Mouse (Mus musculus) limb, embryonic 12.5 days (tissue): ENCODE data around the gene Rad9b. TPM values are rescaled to one million over a fixed set of nuclear protein-coding genes. Genes with fewer than 3 reads are reported as not detected.

Experiments used
- ATAC-seq: fragments of 200-750 bp; cut with Nextera tagmentation; 2 replicates; pipeline ENCODE4 v1.8.0; 2017; ENCODE audit warnings: low read depth, moderate TSS enrichment; ENCODE audit not compliant: insufficient number of reproducible peaks, insufficient read depth, low FRiP score, low TSS enrichment
- H3K27ac ChIP-seq: fragments of 300-500 bp; sonication (generic); 2 replicates; pipeline ENCODE4 v1.5.1; 2016; ENCODE audit warnings: mild to moderate bottlenecking, moderate library complexity
- H3K27me3 ChIP-seq: fragments of 300-500 bp; sonication (generic); 2 replicates; pipeline ENCODE4 v1.6.1; 2016; ENCODE audit warnings: mild to moderate bottlenecking, moderate library complexity
- H3K36me3 ChIP-seq: fragments of 300-500 bp; sonication (generic); 2 replicates; pipeline ENCODE4 v1.6.1; 2016; ENCODE audit warnings: mild to moderate bottlenecking, moderate library complexity
- H3K4me1 ChIP-seq: fragments of 300-500 bp; sonication (generic); replicated peaks from 2 replicates; pipeline ENCODE4 v1.6.1; 2016
- H3K4me2 ChIP-seq: fragments of 300-500 bp; sonication (generic); 2 replicates; pipeline ENCODE4 v1.6.1; 2016; ENCODE audit warnings: mild to moderate bottlenecking, moderate library complexity
- H3K4me3 ChIP-seq: fragments of 300-500 bp; sonication (generic); replicated peaks from 2 replicates; pipeline ENCODE4 v1.5.1; 2016; ENCODE audit warnings: mild to moderate bottlenecking
- H3K9ac ChIP-seq: fragments of 300-500 bp; sonication (generic); replicated peaks from 2 replicates; pipeline ENCODE4 v1.6.1; 2016; ENCODE audit warnings: mild to moderate bottlenecking, moderate library complexity
- H3K9me3 ChIP-seq: fragments of 300-500 bp; sonication (generic); 2 replicates; pipeline ENCODE4 v1.6.1; 2016; ENCODE audit warnings: mild to moderate bottlenecking, moderate library complexity
- WGBS: fragments of 180-500 bp; shearing (Covaris S2); methylation state at CpG from one replicate; pipeline ENCODE4 v1.1.7; 2016; 5-methylcytosine and 5-hydroxymethylcytosine counted together
- polyA plus RNA-seq: library from polyadenylated mRNA; unstranded; fragments of >200 nt; fragmentation: Nextera tagmentation; extraction: Ambion mirVana; gene quantifications from 2 replicates; pipeline ENCODE4 v1.2.1, GENCODE M21; 2016

The Rad9b gene
- polyA plus RNA-seq, 1 experiment from 2014 or later: 15.8 TPM

DNA sequence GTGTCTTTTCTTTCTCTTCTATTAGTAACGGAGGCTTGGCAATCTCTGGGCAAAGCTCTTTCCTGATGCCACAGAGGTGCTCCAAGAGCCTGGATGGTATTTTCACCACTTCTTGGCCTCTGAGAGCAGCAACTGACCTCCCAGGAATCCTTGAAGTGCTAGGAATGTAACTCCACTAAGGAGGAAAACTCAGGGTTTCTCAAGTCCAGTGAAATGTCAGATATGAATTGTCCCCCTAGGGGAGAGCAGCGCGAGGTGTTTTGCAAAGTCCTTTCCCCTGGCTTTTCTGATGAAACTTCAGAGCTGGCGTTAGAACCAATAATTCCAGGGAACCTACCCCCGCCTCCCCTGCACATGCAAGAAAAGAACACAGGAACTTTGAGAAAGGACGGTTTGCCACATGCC, 73.6 kb downstream of the Rad9b start:
- Histone ChIP-seq H3K36me3 (no peaks in the 10 kb centered on the region), H3K27me3 (no peaks in the 10 kb centered on the region), H3K9me3 (no peaks in the 10 kb centered on the region), H3K4me2 (peak overlapping the region; percentile 28), H3K4me3 (no peak overlapping the region), H3K4me1 (peaks cover 17% of the 10 kb centered on the region), H3K27ac (no peak overlapping the region), H3K9ac (no peak overlapping the region)
- ATAC-seq: no peak
- 46% methylated on average over 6 of the region's 6 CpGs for WGBS

DNA sequence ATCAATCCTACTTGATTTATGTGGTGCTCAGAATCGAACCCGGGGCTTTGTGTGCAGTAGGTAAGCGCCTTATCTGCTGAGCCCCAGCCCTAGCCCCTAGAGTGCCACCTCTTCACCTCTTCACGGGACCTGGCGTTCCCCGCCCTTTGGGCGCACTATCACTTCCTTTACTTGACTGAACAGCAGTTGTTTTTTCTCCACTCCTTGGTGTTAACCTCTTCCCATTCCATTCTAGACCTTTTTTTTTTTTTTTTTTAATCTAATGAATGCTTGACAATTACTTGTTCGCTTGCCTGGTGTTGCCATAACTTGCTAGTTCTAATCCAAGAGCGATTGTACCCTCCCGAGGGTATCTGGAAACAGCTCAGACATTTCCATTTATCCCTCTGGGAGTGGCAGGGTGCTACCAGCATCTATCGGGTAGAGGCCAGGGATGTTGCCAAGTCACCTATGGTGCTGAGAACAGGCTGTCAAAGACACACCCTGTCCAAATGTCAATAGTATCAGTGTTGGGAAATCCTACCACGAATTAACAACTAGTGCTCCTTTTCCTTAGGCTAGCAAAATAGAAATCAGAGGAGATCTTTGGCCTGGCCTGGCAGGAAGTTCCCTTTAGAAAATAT, 74.1 kb downstream of the Rad9b start:
- Histone ChIP-seq H3K4me3 (no peak overlapping the region), H3K4me2 (no peak overlapping the region), H3K4me1 (peaks cover 12% of the 10 kb centered on the region; the same call in 1 of the 2 replicates), H3K9ac (no peak overlapping the region), H3K9me3 (no peaks in the 10 kb centered on the region), H3K27ac (no peak overlapping the region), H3K27me3 (no peaks in the 10 kb centered on the region), H3K36me3 (no peaks in the 10 kb centered on the region)
- ATAC-seq: no peak
- WGBS: 82% methylated on average over 12 of the region's 12 CpGs

DNA sequence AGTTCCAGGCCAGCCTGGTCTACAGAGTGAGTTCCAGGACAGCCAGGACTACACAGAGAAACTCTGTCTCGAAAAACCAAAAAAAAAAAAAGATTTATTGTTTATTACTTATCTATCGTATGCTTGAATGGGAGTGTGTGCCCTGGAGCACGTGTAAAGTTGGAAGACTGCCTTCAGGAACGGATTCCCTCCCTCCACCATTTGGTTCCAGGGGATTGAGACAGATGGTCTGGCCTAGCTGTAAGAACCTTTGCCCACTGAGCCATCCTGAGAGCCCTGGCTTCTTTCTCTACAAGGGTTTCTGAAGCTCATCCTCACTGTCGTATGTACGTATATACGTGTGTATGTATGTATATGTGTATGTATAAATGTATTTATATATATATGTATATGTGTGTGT, 75.1 kb downstream of the Rad9b start:
- Histone ChIP-seq H3K27ac (no peak overlapping the region), H3K36me3 (no peaks in the 10 kb centered on the region), H3K4me1 (peaks cover 14% of the 10 kb centered on the region; the same call in 1 of the 2 replicates), H3K9me3 (no peaks in the 10 kb centered on the region), H3K4me2 (no peak overlapping the region), H3K4me3 (no peak overlapping the region), H3K27me3 (no peaks in the 10 kb centered on the region), H3K9ac (no peak overlapping the region)
- no peak for ATAC-seq
- 78% methylated on average over 7 of the region's 7 CpGs for WGBS

DNA sequence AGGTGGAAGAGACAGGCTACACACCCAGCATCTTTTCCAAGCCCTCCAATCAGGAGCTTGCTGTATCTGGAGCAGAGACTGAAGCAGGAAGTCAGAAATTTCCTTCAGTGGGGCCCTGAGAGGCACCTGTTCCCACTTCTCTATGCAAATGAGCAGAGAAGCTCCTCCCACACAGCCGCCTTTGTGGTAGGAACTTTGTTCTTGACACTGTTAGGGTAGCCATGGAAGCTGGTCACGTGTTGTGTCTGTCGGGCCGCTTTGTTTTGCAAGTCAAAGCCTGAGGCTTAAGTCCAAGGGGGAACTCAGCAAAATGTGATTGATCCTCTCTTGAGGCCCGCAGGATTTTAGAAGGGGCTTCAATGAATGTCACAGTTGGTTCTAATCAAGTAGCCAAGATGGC, 79.2 kb downstream of the Rad9b start:
- no peak overlapping the region for H3K4me3 ChIP-seq
- no peaks in the 10 kb centered on the region for H3K36me3 ChIP-seq
- H3K4me2 ChIP-seq: no peak overlapping the region
- WGBS: 37% methylated on average over 5 of the region's 5 CpGs
- no peak overlapping the region for H3K9ac ChIP-seq
- 0 out of 2 replicates have a peak, but pooled peaks cover 3% of the 10 kb centered on the region for H3K4me1 ChIP-seq
- no peak for ATAC-seq
- H3K9me3 ChIP-seq: no peaks in the 10 kb centered on the region
- H3K27me3 ChIP-seq: no peaks in the 10 kb centered on the region
- H3K27ac ChIP-seq: no peak overlapping the region

Other genes with a start within 250 kb of the Rad9b start
- 0.20 TPM in 1 of 2 replicates, not detected in the other for gene Ccdc63, start 213.4 kb downstream of the Rad9b start, polyA plus RNA-seq
- gene Ppp1cc, start 196.0 kb downstream of the Rad9b start, polyA plus RNA-seq: 300 and 320 TPM in 2 replicates
- 7.8 and 9.5 TPM in 2 replicates for gene Hvcn1, start 147.4 kb downstream of the Rad9b start, polyA plus RNA-seq
- gene Tctn1, start 89.8 kb downstream of the Rad9b start, polyA plus RNA-seq: 4.5 and 4.8 TPM in 2 replicates
- gene Pptc7, start 69.9 kb downstream of the Rad9b start, polyA plus RNA-seq: 10.1 and 11.4 TPM in 2 replicates
- 167 and 170 TPM in 2 replicates for gene Vps29, start 136 bp upstream of the Rad9b start, polyA plus RNA-seq
- gene Gpn3, start 17.6 kb upstream of the Rad9b start, polyA plus RNA-seq: 85.8 and 87.2 TPM in 2 replicates
- 95.0 and 99.5 TPM in 2 replicates for gene Fam216a, start 18.1 kb upstream of the Rad9b start, polyA plus RNA-seq
- gene Arpc3, start 37.6 kb upstream of the Rad9b start, polyA plus RNA-seq: 83.3 and 89.3 TPM in 2 replicates
- 57.9 and 59.3 TPM in 2 replicates for gene Anapc7, start 67.5 kb upstream of the Rad9b start, polyA plus RNA-seq
- 42.4 and 49.5 TPM in 2 replicates for gene Atp2a2, start 148.0 kb upstream of the Rad9b start, polyA plus RNA-seq